Comparison of ENCODE assay signal across 24 mouse cellular contexts in genomic region chr10:28436084-28436483, GRCm38 (mm10).
A peak's percentile ranks its signal among the peaks of the same experiment; 100 is the strongest.
DNase-seq lines count a peak whose midpoint lies in the region; ATAC-seq and TF ChIP-seq lines count a peak whose summit lies in the region.
"Had no signal": no experiment of that assay in that cellular context is flagged by ENCODE, and none has a peak within 500 bp of the region (broad histone marks: within the 10 kb centered on the region; RNA-seq: fewer than 3 reads in every experiment).

No protein-coding gene starts in this region.

- H3K4me1 ChIP-seq in forebrain, embryonic 15.5 days: 0 out of 2 replicates have a peak, but pooled peaks cover 3% of the 10 kb centered on the region
- no peaks in the 10 kb centered on the region for H3K4me1 ChIP-seq in forebrain, postnatal 0 days (ENCODE audit: insufficient read depth)
- no peaks in the 10 kb centered on the region for H3K4me1 ChIP-seq in midbrain, postnatal 0 days (ENCODE audit: insufficient read depth, low read length)
- H3K4me1 ChIP-seq in midbrain, embryonic 14.5 days (ENCODE audit: control insufficient read depth, insufficient read depth, low read length): no peaks in the 10 kb centered on the region
- H3K4me1 ChIP-seq: forebrain, embryonic 10.5 days; forebrain, embryonic 13.5 days; heart, embryonic 10.5 days; heart, embryonic 13.5 days; intestine, embryonic 15.5 days had no signal

- H3K4me3 ChIP-seq in forebrain, embryonic 15.5 days: no peak overlapping the region
- H3K4me3 ChIP-seq in forebrain, postnatal 0 days (ENCODE audit: low read depth, low read length): no peak overlapping the region
- no peak overlapping the region for H3K4me3 ChIP-seq in midbrain, postnatal 0 days (ENCODE audit: low read depth, low read length)
- H3K4me3 ChIP-seq in midbrain, embryonic 14.5 days (replicated peaks; ENCODE audit: low read depth, low read length): no peak overlapping the region
- H3K4me3 ChIP-seq: forebrain, embryonic 10.5 days; forebrain, embryonic 13.5 days; heart, adult 2 months; heart, embryonic 10.5 days; heart, embryonic 13.5 days; intestine, embryonic 15.5 days had no signal

- H3K9ac ChIP-seq in forebrain, embryonic 15.5 days (replicated peaks): no peak overlapping the region
- no peak overlapping the region for H3K9ac ChIP-seq in forebrain, postnatal 0 days
- H3K9ac ChIP-seq in midbrain, postnatal 0 days (replicated peaks; ENCODE audit: low read length, poor library complexity, severe bottlenecking): no peak overlapping the region
- H3K9ac ChIP-seq in midbrain, embryonic 14.5 days (replicated peaks; ENCODE audit: low read length): no peak overlapping the region
- H3K9ac ChIP-seq: forebrain, embryonic 13.5 days; heart, embryonic 13.5 days; hindbrain, embryonic 14.5 days; intestine, embryonic 15.5 days had no signal

- no peak overlapping the region for H3K4me2 ChIP-seq in forebrain, embryonic 15.5 days (replicated peaks)
- H3K4me2 ChIP-seq in forebrain, postnatal 0 days (ENCODE audit: low read depth): no peak overlapping the region
- H3K4me2 ChIP-seq in midbrain, postnatal 0 days (ENCODE audit: low read depth, low read length, poor library complexity, severe bottlenecking): no peak overlapping the region
- H3K4me2 ChIP-seq in midbrain, embryonic 14.5 days (ENCODE audit: low read length): no peak overlapping the region
- H3K4me2 ChIP-seq: forebrain, embryonic 13.5 days; heart, embryonic 13.5 days; hindbrain, embryonic 14.5 days; intestine, embryonic 15.5 days had no signal

- peak overlapping the region; percentile 59; the same call in 1 of the 2 replicates for H3K27ac ChIP-seq in forebrain, embryonic 15.5 days (replicated peaks)
- H3K27ac ChIP-seq in forebrain, postnatal 0 days (ENCODE audit: low read depth, low read length): no peak overlapping the region
- H3K27ac ChIP-seq in midbrain, postnatal 0 days (ENCODE audit: low read depth, low read length): no peak overlapping the region
- no peak overlapping the region for H3K27ac ChIP-seq in midbrain, embryonic 14.5 days (replicated peaks; ENCODE audit: low read depth, low read length)
- H3K27ac ChIP-seq: forebrain, embryonic 10.5 days; forebrain, embryonic 13.5 days; heart, adult 2 months; heart, embryonic 10.5 days; heart, embryonic 13.5 days; hindbrain, embryonic 14.5 days; intestine, embryonic 15.5 days had no signal

- H3K9me3 ChIP-seq in forebrain, embryonic 15.5 days: no peaks in the 10 kb centered on the region
- no peaks in the 10 kb centered on the region for H3K9me3 ChIP-seq in forebrain, postnatal 0 days (ENCODE audit: low read length)
- no peaks in the 10 kb centered on the region for H3K9me3 ChIP-seq in midbrain, postnatal 0 days (ENCODE audit: low read length)
- H3K9me3 ChIP-seq in midbrain, embryonic 14.5 days (ENCODE audit: control insufficient read depth, low read length): no peaks in the 10 kb centered on the region
- H3K9me3 ChIP-seq: forebrain, embryonic 10.5 days; forebrain, embryonic 13.5 days; heart, embryonic 10.5 days; heart, embryonic 13.5 days; intestine, embryonic 15.5 days had no signal

- no peaks in the 10 kb centered on the region for H3K27me3 ChIP-seq in forebrain, embryonic 15.5 days
- no peaks in the 10 kb centered on the region for H3K27me3 ChIP-seq in forebrain, postnatal 0 days (ENCODE audit: insufficient read depth, low read length)
- H3K27me3 ChIP-seq in midbrain, postnatal 0 days (ENCODE audit: insufficient read depth, low read length): no peaks in the 10 kb centered on the region
- no peaks in the 10 kb centered on the region for H3K27me3 ChIP-seq in midbrain, embryonic 14.5 days (ENCODE audit: control insufficient read depth, insufficient read depth, low read length)
- H3K27me3 ChIP-seq: forebrain, embryonic 13.5 days; heart, embryonic 13.5 days; intestine, embryonic 15.5 days had no signal

- ATAC-seq in forebrain, embryonic 15.5 days (replicated peaks): no peak
- no peak for ATAC-seq in forebrain, postnatal 0 days
- no peak for ATAC-seq in midbrain, postnatal 0 days (ENCODE audit: low FRiP score)
- no peak for ATAC-seq in midbrain, embryonic 14.5 days (ENCODE audit: low FRiP score, low TSS enrichment)
- ATAC-seq: CD4-positive, CD25-positive, alpha-beta regulatory T cell, adult 4 months; forebrain, embryonic 13.5 days had no signal

- no peak for DNase-seq in forebrain, postnatal 0 days
- peak; percentile 15 for DNase-seq in layer of hippocampus, adult 9-10 months (ENCODE audit: low spot score)
- no peak for DNase-seq in layer of hippocampus, postnatal 36 days
- peak; percentile 23 for DNase-seq in midbrain, postnatal 0 days (ENCODE audit: low spot score)
- no peak for DNase-seq in midbrain, embryonic 14.5 days
- DNase-seq in telencephalon, adult 2 months (ENCODE audit: low read depth, low spot score): peak; percentile 46
- DNase-seq in cerebellum, adult 18-20 months: no peak
- DNase-seq: adrenal gland, adult 2 months; adrenal gland, postnatal 14 days; cerebellum, postnatal 10 days; cerebellum, postnatal 36 days; gastrocnemius, postnatal 10 days; gastrocnemius, postnatal 36 days; heart, adult 2 months; heart, postnatal 14 days; heart, postnatal 4 days had no signal

- no peak for TF ChIP-seq CTCF in forebrain, postnatal 0 days (IDR thresholded peaks at IDR 0.05; ENCODE audit: low read depth)
- no peak for TF ChIP-seq CTCF in midbrain, postnatal 0 days (IDR thresholded peaks at IDR 0.05)

- no peaks in the 10 kb centered on the region for H3K36me3 ChIP-seq in forebrain, embryonic 15.5 days
- no peaks in the 10 kb centered on the region for H3K36me3 ChIP-seq in forebrain, postnatal 0 days (ENCODE audit: insufficient read depth)
- H3K36me3 ChIP-seq in midbrain, postnatal 0 days (ENCODE audit: insufficient read depth, low read length): no peaks in the 10 kb centered on the region
- no peaks in the 10 kb centered on the region for H3K36me3 ChIP-seq in midbrain, embryonic 14.5 days (ENCODE audit: control insufficient read depth, insufficient read depth, low read length)
- H3K36me3 ChIP-seq: forebrain, embryonic 10.5 days; heart, embryonic 10.5 days; heart, embryonic 13.5 days; intestine, embryonic 15.5 days had no signal

- WGBS in forebrain, embryonic 15.5 days: 73% methylated on average over 1 of the region's 1 CpGs
- WGBS in forebrain, postnatal 0 days: 59% methylated on average over 1 of the region's 1 CpGs
- WGBS in midbrain, postnatal 0 days: 88% methylated on average over 1 of the region's 1 CpGs
- WGBS in midbrain, embryonic 14.5 days: 93% methylated on average over 1 of the region's 1 CpGs

Comparison
In these comparisons a context has a peak if more than half of its experiments do, and no peak if none do; other contexts are left out.
1. DNase-seq: peak in layer of hippocampus, adult 9-10 months (single experiment), midbrain, postnatal 0 days (single experiment) and telencephalon, adult 2 months (single experiment); none in forebrain, postnatal 0 days (single experiment), layer of hippocampus, postnatal 36 days (0 of 2), midbrain, embryonic 14.5 days (single experiment) and cerebellum, adult 18-20 months (0 of 2).